Mouse (Mus musculus): ENCODE data around the gene Tceanc2. TPM values are rescaled to one million over a fixed set of nuclear protein-coding genes. Genes with fewer than 3 reads are reported as not detected.

Tceanc2 gene
- total RNA-seq, 2 experiments from 2014 or later, result 13.9 to 16.1 TPM

- peak overlapping the region; percentile 99 for H3K27ac ChIP-seq
- peak overlapping the region; percentile 64 for H3K4me3 ChIP-seq
- DNase-seq (ENCODE audit: extremely low spot score in 1 of 2, low spot score in 2 of 2), result no peak
- intact Hi-C loops (cut with DNase I), result loop anchor here (5.0 kb wide), 1 partner anchor 170 kb away; no protein-coding TSS in a partner anchor
- no peak for TF ChIP-seq CTCF (IDR thresholded peaks at IDR 0.05)
Observed at GRCm38 (mm10) chr4:107177506-107177905, 1.4 kb downstream of the Tceanc2 start.

- no peak overlapping the region for H3K27ac ChIP-seq
- no peak for TF ChIP-seq CTCF (IDR thresholded peaks at IDR 0.05)
- DNase-seq (ENCODE audit: extremely low spot score in 1 of 2, low spot score in 2 of 2), result no peak
- no peak overlapping the region for H3K4me3 ChIP-seq
- intact Hi-C loops (cut with DNase I), result no loop called here
Observed at GRCm38 (mm10) chr4:107167798-107168197, 11.1 kb downstream of the Tceanc2 start.

- no peak overlapping the region for H3K4me3 ChIP-seq
- no peak for DNase-seq (ENCODE audit: extremely low spot score in 1 of 2, low spot score in 2 of 2)
- intact Hi-C loops (cut with DNase I), result no loop called here
- no peak overlapping the region for H3K27ac ChIP-seq
- no peak for TF ChIP-seq CTCF (IDR thresholded peaks at IDR 0.05)
Observed at GRCm38 (mm10) chr4:107166700-107167099, 12.2 kb downstream of the Tceanc2 start.

- intact Hi-C loops (cut with DNase I), result loop anchor here (1.0 to 5.0 kb wide), 7 partner anchors 97 to 549 kb away; partner anchors contain the start of genes Cyb5rl, Mrpl37 and Ssbp3
- Histone ChIP-seq H3K27ac (peak overlapping the region; percentile 22), H3K4me3 (no peak overlapping the region)
- DNase-seq (ENCODE audit: extremely low spot score in 1 of 2, low spot score in 2 of 2), result peak; percentile 67 to 69
- no peak; the same call in none of the 2 replicates for TF ChIP-seq CTCF (IDR thresholded peaks at IDR 0.05)
Observed at GRCm38 (mm10) chr4:107163756-107164587, 14.9 kb downstream of the Tceanc2 start.

GRCm38 (mm10) chr4:107163341-107163740 is 15.6 kb downstream of the Tceanc2 start:
- TF ChIP-seq CTCF (IDR thresholded peaks at IDR 0.05), result no peak
- peak; percentile 34 to 38 for DNase-seq (ENCODE audit: extremely low spot score in 1 of 2, low spot score in 2 of 2)
- H3K27ac ChIP-seq, result peak overlapping the region; percentile 22; the same call in 1 of the 2 replicates
- intact Hi-C loops (cut with DNase I), result loop anchor here (2.0 to 5.0 kb wide), 5 partner anchors 97 to 531 kb away; partner anchors contain the start of genes Cyb5rl, Mrpl37 and Ssbp3
- no peak overlapping the region for H3K4me3 ChIP-seq

GRCm38 (mm10) chr4:107160181-107160580 is 18.7 kb downstream of the Tceanc2 start:
- TF ChIP-seq CTCF (IDR thresholded peaks at IDR 0.05), result no peak
- no peak for DNase-seq (ENCODE audit: extremely low spot score in 1 of 2, low spot score in 2 of 2)
- intact Hi-C loops (cut with DNase I), result loop anchor here (5.0 kb wide), 4 partner anchors 168 to 528 kb away; partner anchors contain the start of gene Ssbp3
- no peak overlapping the region for H3K4me3 ChIP-seq
- no peak overlapping the region for H3K27ac ChIP-seq

GRCm38 (mm10) chr4:107159166-107159773 is 19.6 kb downstream of the Tceanc2 start:
- TF ChIP-seq CTCF (IDR thresholded peaks at IDR 0.05), result no peak
- intact Hi-C loops (cut with DNase I), result no loop called here
- Histone ChIP-seq H3K4me3 (no peak overlapping the region), H3K27ac (no peak overlapping the region)
- DNase-seq (ENCODE audit: extremely low spot score in 1 of 2, low spot score in 2 of 2), result no peak

- no peak for DNase-seq (ENCODE audit: extremely low spot score in 1 of 2, low spot score in 2 of 2)
- Histone ChIP-seq H3K4me3 (no peak overlapping the region), H3K27ac (no peak overlapping the region)
- intact Hi-C loops (cut with DNase I), result no loop called here
- TF ChIP-seq CTCF (IDR thresholded peaks at IDR 0.05), result no peak
Observed at GRCm38 (mm10) chr4:107156983-107157401, 21.9 kb downstream of the Tceanc2 start.

- TF ChIP-seq CTCF (IDR thresholded peaks at IDR 0.05), result no peak
- Histone ChIP-seq H3K4me3 (no peak overlapping the region), H3K27ac (no peak overlapping the region)
- intact Hi-C loops (cut with DNase I), result no loop called here
- no peak for DNase-seq (ENCODE audit: extremely low spot score in 1 of 2, low spot score in 2 of 2)
Observed at GRCm38 (mm10) chr4:107152571-107152970, 26.3 kb downstream of the Tceanc2 start.

- no peak overlapping the region for H3K4me3 ChIP-seq
- no peak for TF ChIP-seq CTCF (IDR thresholded peaks at IDR 0.05)
- peak; percentile 31 to 42 for DNase-seq (ENCODE audit: extremely low spot score in 1 of 2, low spot score in 2 of 2)
- intact Hi-C loops (cut with DNase I), result no loop called here
- H3K27ac ChIP-seq, result peak overlapping the region; percentile 36
Observed at GRCm38 (mm10) chr4:107150991-107151390, 27.9 kb downstream of the Tceanc2 start.

- intact Hi-C loops (cut with DNase I), result no loop called here
- no peak overlapping the region for H3K4me3 ChIP-seq
- TF ChIP-seq CTCF (IDR thresholded peaks at IDR 0.05), result no peak
- DNase-seq (ENCODE audit: extremely low spot score in 1 of 2, low spot score in 2 of 2), result no peak
- no peak overlapping the region for H3K27ac ChIP-seq
Observed at GRCm38 (mm10) chr4:107143511-107143910, 35.4 kb downstream of the Tceanc2 start.
